Mouse (Mus musculus) bone marrow macrophage, adult 2 months (primary cell): ENCODE data around the gene Gm10840.

Source experiments
- CTCF ChIP-seq: IDR thresholded peaks from 2 replicates; pipeline ENCODE4 v1.5.1; 2012; ENCODE audit warnings: low read depth, mild to moderate bottlenecking, low read length, moderate library complexity
- POLR2A ChIP-seq: IDR thresholded peaks from 2 replicates; pipeline ENCODE4 v1.6.1; 2012; ENCODE audit warnings: mild to moderate bottlenecking, low read depth, low read length, borderline replicate concordance

GRCm38 (mm10) chr11:106175081-106175480, 14.4 kb downstream of the Gm10840 start:
- TF ChIP-seq CTCF: no peak
- TF ChIP-seq POLR2A: no peak
